Mouse (Mus musculus) liver, embryonic 13.5 days (tissue): ENCODE data around the gene Vmn2r30. TPM values are rescaled to one million over a fixed set of nuclear protein-coding genes. Genes with fewer than 3 reads are reported as not detected.
"Not testable (repeated sequence)": the region's sequence is repeated elsewhere in the genome, so short reads cannot be mapped to it uniquely, and the experiment has no call there.

ENCODE experiments used
- ATAC-seq: fragments of 200-750 bp; cut with Nextera tagmentation; 2 replicates; pipeline ENCODE4 v1.8.0; 2017; ENCODE audit warnings: low read depth, mild to moderate bottlenecking, moderate number of reproducible peaks, moderate library complexity
- DNase-seq: peaks from one replicate; pipeline ENCODE4 v3.0.0; 2022
- H3K27ac ChIP-seq: fragments of 300-500 bp; sonication (generic); 2 replicates; pipeline ENCODE4 v1.5.1; 2015; ENCODE audit warnings: moderate library complexity, mild to moderate bottlenecking, inconsistent platforms
- H3K27me3 ChIP-seq: fragments of 300-500 bp; sonication (generic); 2 replicates; pipeline ENCODE4 v1.6.1; 2015; ENCODE audit warnings: mild to moderate bottlenecking, inconsistent platforms
- H3K36me3 ChIP-seq: fragments of 300-500 bp; sonication (generic); 2 replicates; pipeline ENCODE4 v1.6.1; 2015; ENCODE audit warnings: mild to moderate bottlenecking, inconsistent platforms
- H3K4me1 ChIP-seq: fragments of 300-500 bp; sonication (generic); replicated peaks from 2 replicates; pipeline ENCODE4 v1.6.1; 2015; ENCODE audit warnings: inconsistent platforms
- H3K4me2 ChIP-seq: fragments of 300-500 bp; sonication (generic); 2 replicates; pipeline ENCODE4 v1.6.1; 2015; ENCODE audit warnings: inconsistent platforms, mild to moderate bottlenecking, moderate library complexity
- H3K4me3 ChIP-seq: fragments of 300-500 bp; sonication (generic); replicated peaks from 2 replicates; pipeline ENCODE4 v1.5.1; 2015; ENCODE audit warnings: mild to moderate bottlenecking, inconsistent platforms
- H3K9ac ChIP-seq: fragments of 300-500 bp; sonication (generic); 2 replicates; pipeline ENCODE4 v1.6.1; 2015; ENCODE audit warnings: mild to moderate bottlenecking, inconsistent platforms
- H3K9me3 ChIP-seq: fragments of 300-500 bp; sonication (generic); replicated peaks from 2 replicates; pipeline ENCODE4 v1.6.1; 2016; ENCODE audit warnings: inconsistent platforms
- WGBS: fragments of 180-500 bp; shearing (Covaris S2); methylation state at CpG from one replicate; pipeline ENCODE4 v1.1.7; 2015; ENCODE audit not compliant: insufficient replicate concordance; 5-methylcytosine and 5-hydroxymethylcytosine counted together
- microRNA-seq: library from miRNA; unstranded; fragments of <30 nt; microRNA quantifications from one replicate; pipeline ENCODE4, GENCODE M21; 2016
- polyA plus RNA-seq: library from polyadenylated mRNA; unstranded; fragments of >200 nt; fragmentation: Nextera tagmentation; extraction: Ambion mirVana; gene quantifications from 2 replicates; pipeline ENCODE4 v1.2.1, GENCODE M21; 2015

The Vmn2r30 gene
- not detected in 2 replicates for polyA plus RNA-seq

- H3K27me3 ChIP-seq, H3K9ac ChIP-seq, H3K4me2 ChIP-seq, H3K4me1 ChIP-seq, H3K36me3 ChIP-seq, H3K27ac ChIP-seq, ATAC-seq, H3K9me3 ChIP-seq, H3K4me3 ChIP-seq, DNase-seq: not testable (repeated sequence)
- no CpG with 5 or more reads among the region's 1 CpGs for WGBS
Measured at GRCm38 (mm10) chr7:7337509-7337908, at the start of gene Vmn2r30. Gene Vmn2r30, minus strand, starts transcription at chr7:7337609.

- H3K4me3 ChIP-seq, H3K9me3 ChIP-seq, H3K27ac ChIP-seq, ATAC-seq, H3K9ac ChIP-seq, DNase-seq, H3K36me3 ChIP-seq, H3K4me2 ChIP-seq, H3K27me3 ChIP-seq, H3K4me1 ChIP-seq: not testable (repeated sequence)
- 36% methylated on average over 12 of the region's 12 CpGs for WGBS
Measured at GRCm38 (mm10) chr7:7374431-7374830, 37.0 kb upstream of the Vmn2r30 start, which contains the start of gene Gm45783. Gene Gm45783, minus strand, starts transcription at chr7:7374573.

GRCm38 (mm10) chr7:7295595-7295994, 41.8 kb downstream of the Vmn2r30 start:
- 67% methylated on average over 16 of the region's 16 CpGs for WGBS
- ATAC-seq = no peak
- H3K27ac ChIP-seq = no peak overlapping the region

GRCm38 (mm10) chr7:7281383-7281782, 56.0 kb downstream of the Vmn2r30 start:
- no peak for DNase-seq
- no peaks in the 10 kb centered on the region for H3K27me3 ChIP-seq
- no peak overlapping the region for H3K9ac ChIP-seq
- no peaks in the 10 kb centered on the region for H3K4me1 ChIP-seq
- no peak for ATAC-seq
- WGBS = 6% methylated on average over 1 of the region's 1 CpGs
- peaks cover 27% of the 10 kb centered on the region for H3K36me3 ChIP-seq
- no peak overlapping the region for H3K4me2 ChIP-seq
- H3K27ac ChIP-seq = no peak overlapping the region
- H3K9me3 ChIP-seq = peaks cover 4% of the 10 kb centered on the region
- no peak overlapping the region for H3K4me3 ChIP-seq

More at GRCm38 (mm10) chr7:7295595-7295994, 41.8 kb downstream of the Vmn2r30 start:
- H3K4me3 ChIP-seq = no peak overlapping the region
- H3K4me2 ChIP-seq = no peak overlapping the region
- DNase-seq = peak; percentile 40
- H3K9me3 ChIP-seq = no peaks in the 10 kb centered on the region
- H3K36me3 ChIP-seq = peaks cover 44% of the 10 kb centered on the region
- no peaks in the 10 kb centered on the region for H3K4me1 ChIP-seq
- H3K27me3 ChIP-seq = peaks cover 10% of the 10 kb centered on the region
- H3K9ac ChIP-seq = no peak overlapping the region

- not testable (repeated sequence) for H3K27ac ChIP-seq
- WGBS = 38% methylated on average over 45 of the region's 45 CpGs
Measured at GRCm38 (mm10) chr7:7277966-7278567, 59.3 kb downstream of the Vmn2r30 start, which contains the start of gene Gm45844. Gene Gm45844, minus strand, starts transcription at chr7:7278289.

GRCm38 (mm10) chr7:7277556-7277955, 59.9 kb downstream of the Vmn2r30 start:
- not testable (repeated sequence) for ATAC-seq, H3K36me3 ChIP-seq, DNase-seq, H3K9me3 ChIP-seq, H3K27me3 ChIP-seq, H3K4me1 ChIP-seq, H3K27ac ChIP-seq
- WGBS = 57% methylated on average over 24 of the region's 24 CpGs
- Histone ChIP-seq H3K4me3 (peak overlapping the region; percentile 45), H3K4me2 (peak overlapping the region; percentile 51), H3K9ac (peak overlapping the region; percentile 11; the same call in 1 of the 2 replicates)

More at GRCm38 (mm10) chr7:7277966-7278567, 59.3 kb downstream of the Vmn2r30 start, which contains the start of gene Gm45844:
- peak; percentile 47 for DNase-seq
- Histone ChIP-seq H3K4me3 (peak within 1 kb of the TSS; percentile 45), H3K9ac (peak within 1 kb of the TSS; percentile 11; the same call in 1 of the 2 replicates), H3K4me2 (peak within 1 kb of the TSS; percentile 51), H3K36me3 (peaks cover 11% of the 10 kb centered on the region)
- H3K9me3 ChIP-seq, H3K27me3 ChIP-seq, H3K4me1 ChIP-seq: not testable (repeated sequence)
- ATAC-seq = peak; percentile 99

Small RNA genes within 50 kb of the gene (microRNA-seq; reads per million reads assigned to microRNA genes)
- gene Mir5620 = 5.3 reads per million, percentile 13 among the genes with 10 or more reads in this experiment

Other genes with a start within 250 kb of the Vmn2r30 start
- gene Zfp954, start 216.1 kb downstream of the Vmn2r30 start, polyA plus RNA-seq = 5.2 and 6.1 TPM in 2 replicates
- gene Zfp773, start 200.9 kb downstream of the Vmn2r30 start, polyA plus RNA-seq = 0.27 and 0.30 TPM in 2 replicates
- 0.30 and 0.35 TPM in 2 replicates for gene Zfp418, start 166.3 kb downstream of the Vmn2r30 start, polyA plus RNA-seq
- 1.6 and 1.8 TPM in 2 replicates for gene Zfp772, start 127.6 kb downstream of the Vmn2r30 start, polyA plus RNA-seq
- 0.13 and 0.19 TPM in 2 replicates for gene Vmn2r29, start 90.3 kb downstream of the Vmn2r30 start, polyA plus RNA-seq
- gene Gm45844, start 59.3 kb downstream of the Vmn2r30 start, polyA plus RNA-seq = 1.4 and 1.5 TPM in 2 replicates
- gene Clcn4, start 36.8 kb downstream of the Vmn2r30 start, polyA plus RNA-seq = 15.3 and 16.2 TPM in 2 replicates
- not detected in 2 replicates for gene Gm45783, start 37.0 kb upstream of the Vmn2r30 start, polyA plus RNA-seq
- not detected in 2 replicates for gene Vmn2r31, start 62.1 kb upstream of the Vmn2r30 start, polyA plus RNA-seq
- gene Vmn2r32, start 142.4 kb upstream of the Vmn2r30 start, polyA plus RNA-seq = not detected in 2 replicates
- gene Vmn2r33, start 229.2 kb upstream of the Vmn2r30 start, polyA plus RNA-seq = not detected in 2 replicates